Mouse (Mus musculus): Measurements from ENCODE around the gene Gm609.
"Not testable (repeated sequence)": the region's sequence is repeated elsewhere in the genome, so short reads cannot be mapped to it uniquely, and the experiment has no call there.

The Gm609 gene

DNA sequence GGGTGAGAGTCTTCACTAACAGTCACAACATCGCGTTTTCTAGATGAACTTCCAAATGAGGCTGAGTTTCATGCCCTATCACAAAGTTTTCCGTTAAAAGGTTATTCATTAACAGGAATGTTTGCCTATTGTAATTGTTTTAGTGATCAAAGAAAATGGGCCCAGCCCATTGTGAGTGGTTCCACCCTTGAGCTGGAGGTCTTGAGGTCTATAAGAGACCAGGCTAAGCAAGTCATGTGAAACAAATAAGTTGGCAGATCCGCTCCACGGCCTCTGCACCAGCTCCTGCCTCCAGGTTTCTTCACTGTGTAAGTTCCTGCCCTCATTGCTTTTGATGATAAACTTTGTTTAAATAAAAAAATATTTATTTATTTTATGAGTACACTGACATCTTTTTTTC, at the start of gene Gm609:
TSS of gene Gm609 (minus strand) at position 43 of the 400 bp plus-strand sequence.
- no peak for DNase-seq (ENCODE audit: extremely low read depth, low read depth)

GRCm38 (mm10) chr16:45542108-45542507, 49.3 kb upstream of the Gm609 start:
- DNase-seq (ENCODE audit: extremely low read depth, low read depth): no peak

DNA sequence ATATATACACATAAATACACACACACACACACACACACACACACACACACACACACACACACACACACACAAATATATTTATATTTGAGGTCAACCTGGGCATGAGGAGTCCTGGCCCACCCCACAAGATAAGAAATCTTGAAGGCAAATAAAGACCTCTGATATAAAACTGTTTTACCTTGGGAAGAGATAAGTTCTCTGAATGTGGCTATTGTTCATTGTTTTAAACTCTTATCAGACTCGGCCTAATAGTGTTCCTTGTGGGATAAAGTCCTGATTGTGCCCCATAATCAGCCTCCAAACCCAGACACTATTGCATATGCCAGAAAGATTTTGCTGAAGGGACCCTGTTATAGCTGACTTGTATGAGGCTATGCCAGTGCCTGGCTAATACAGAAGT, 45.6 kb upstream of the Gm609 start:
- not testable (repeated sequence) for DNase-seq (ENCODE audit: extremely low read depth, low read depth)

DNA sequence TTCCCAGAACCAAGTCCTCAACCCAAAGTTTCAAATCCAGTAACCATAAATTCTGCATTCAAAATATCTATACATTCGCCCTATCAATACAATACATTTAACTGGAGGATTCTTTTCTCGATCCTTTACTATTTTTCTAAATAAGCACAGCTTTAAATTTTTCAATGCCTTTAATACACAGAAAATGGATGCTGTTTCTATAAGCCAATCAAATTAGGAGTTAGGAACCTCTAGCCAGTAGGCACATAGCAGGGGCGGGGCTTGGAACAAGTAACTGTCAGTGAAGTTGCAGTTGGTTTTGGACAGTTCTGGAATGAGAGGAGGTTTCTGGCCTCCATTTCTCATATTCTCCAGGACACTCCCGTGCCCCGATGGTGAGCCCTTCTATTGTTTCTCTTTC, 42.2 kb upstream of the Gm609 start, which contains the start of gene Slc9c1:
TSS of gene Slc9c1 (plus strand) at position 301 of the 400 bp plus-strand sequence.
- no peak for DNase-seq (ENCODE audit: extremely low read depth, low read depth)

DNA sequence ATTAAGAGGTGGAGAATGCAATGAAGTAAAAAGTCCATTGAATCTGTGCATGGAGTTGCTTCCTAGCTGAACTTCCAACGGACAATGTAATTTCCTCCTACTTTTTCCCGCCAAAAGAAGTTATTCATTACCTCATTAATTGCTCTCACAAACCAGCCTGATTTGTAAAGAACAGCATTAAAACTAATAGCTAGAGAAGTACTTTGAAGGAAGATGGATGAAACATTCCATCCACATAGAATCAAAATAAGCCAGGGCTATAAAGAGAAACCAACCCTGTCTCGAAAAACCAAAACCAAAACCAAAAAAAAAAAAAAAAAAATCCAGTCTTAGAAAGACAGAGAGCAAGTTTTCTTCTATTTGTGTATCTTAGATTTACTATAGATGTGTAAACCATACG, 39.2 kb upstream of the Gm609 start, which contains the start of gene Gm17783:
TSS of gene Gm17783 (minus strand) at position 101 of the 400 bp plus-strand sequence.
- DNase-seq (ENCODE audit: extremely low read depth, low read depth): no peak

GRCm38 (mm10) chr16:45525551-45525950, 32.8 kb upstream of the Gm609 start:
- DNase-seq (ENCODE audit: extremely low read depth, low read depth): no peak

DNA sequence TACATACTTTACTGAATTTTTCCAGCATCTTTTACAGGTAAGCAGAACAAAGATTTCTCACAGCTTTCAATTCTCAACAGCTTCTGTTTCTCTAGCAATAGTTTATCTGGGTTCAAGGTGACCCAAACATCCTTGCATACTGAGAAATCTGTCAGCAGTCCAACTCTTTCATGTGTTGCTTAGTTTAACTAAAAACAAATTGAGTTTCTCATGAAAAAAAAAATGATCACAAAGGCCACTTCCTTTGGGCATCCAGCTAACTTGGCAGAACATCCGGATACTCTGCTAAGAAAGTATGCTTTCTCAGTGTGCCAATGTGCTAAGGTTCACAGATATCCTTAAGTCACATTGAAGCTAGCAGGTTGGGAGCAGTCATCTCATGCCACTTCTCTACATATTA, 2.6 kb upstream of the Gm609 start:
- no peak for DNase-seq (ENCODE audit: extremely low read depth, low read depth)

DNA sequence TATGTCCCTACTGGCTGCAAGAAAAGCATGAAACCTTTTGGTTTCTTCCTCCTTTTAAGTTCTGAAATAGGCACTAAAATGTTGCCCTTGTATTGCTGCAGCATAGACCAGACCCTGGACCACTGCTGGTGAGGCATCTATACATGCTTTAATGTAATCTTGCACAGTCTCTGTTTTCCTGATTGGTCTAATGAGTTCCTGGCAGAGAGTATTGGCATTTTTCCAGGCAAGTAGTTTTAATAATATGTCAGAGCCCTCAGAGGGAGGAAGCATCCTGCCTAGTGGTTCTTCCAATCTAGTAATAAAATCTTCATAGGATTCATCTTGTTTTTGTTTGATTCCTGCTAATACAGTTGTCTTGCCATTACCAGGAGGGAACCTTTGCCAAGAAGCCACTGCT, 15.8 kb downstream of the Gm609 start:
- no peak for DNase-seq (ENCODE audit: extremely low read depth, low read depth)

DNA sequence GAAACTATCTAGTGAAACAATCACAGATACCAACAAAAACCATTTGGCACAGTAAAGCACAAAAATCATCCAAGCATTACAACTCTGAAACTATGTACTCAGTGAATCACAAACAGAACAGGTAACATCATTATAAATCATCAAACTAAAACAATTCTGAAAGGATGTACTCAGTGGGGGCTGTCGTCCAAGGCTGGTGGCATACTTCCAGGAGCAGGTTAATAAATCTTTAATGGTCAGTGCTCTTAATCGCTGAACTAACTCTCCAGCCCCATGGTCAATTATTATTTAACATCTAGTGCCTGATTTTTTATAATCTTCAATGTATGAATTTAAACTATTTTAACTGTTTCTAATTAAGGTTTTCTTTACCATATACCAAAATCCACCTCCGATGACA, 20.9 kb downstream of the Gm609 start:
- not testable (repeated sequence) for DNase-seq (ENCODE audit: extremely low read depth, low read depth)

DNA sequence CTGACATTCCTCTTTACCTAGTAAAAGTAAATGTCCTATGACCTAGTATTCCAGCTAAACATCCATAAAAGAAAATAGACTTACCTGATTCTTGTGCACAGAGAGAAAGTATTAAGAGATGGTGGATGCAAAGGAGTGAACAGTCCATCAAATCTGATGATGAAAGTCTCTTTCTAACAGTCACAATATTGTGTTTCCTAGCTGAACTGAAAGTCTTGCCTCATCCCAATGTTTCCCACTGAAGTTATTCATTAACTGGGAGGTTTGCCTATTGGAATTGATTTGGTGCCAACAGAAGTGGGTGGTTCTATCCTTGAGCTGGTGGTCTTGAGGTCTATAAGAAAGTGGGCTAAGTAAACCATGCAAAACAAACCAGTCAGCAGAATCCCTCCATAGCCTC, 38.0 kb downstream of the Gm609 start:
- no peak for DNase-seq (ENCODE audit: extremely low read depth, low read depth)

DNA sequence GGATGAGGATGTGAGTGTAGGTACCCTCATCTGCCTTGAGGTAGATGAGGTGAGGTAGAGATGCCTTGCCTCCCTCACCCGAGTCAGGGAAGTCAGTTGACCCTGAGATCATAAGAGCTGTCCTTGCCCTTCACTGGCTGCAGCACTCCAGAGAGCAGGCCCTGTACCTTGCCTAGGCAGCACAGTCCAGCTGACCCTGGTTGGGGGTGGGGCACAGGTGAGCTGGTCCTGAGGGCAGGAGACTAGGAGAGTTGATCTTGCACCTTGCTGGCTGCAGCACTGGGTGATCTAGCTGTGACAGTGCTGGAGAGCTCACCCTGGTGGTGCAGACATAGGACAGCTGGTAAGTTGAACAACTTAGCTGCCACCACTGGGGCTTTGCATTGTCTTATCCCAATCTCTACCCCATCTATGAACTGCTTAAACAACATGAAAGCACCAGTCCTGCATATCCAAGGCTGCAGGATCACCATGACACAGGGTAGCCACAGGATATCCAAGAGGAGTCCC, 55.5 kb downstream of the Gm609 start:
- DNase-seq (ENCODE audit: extremely low read depth, low read depth): no peak

DNA sequence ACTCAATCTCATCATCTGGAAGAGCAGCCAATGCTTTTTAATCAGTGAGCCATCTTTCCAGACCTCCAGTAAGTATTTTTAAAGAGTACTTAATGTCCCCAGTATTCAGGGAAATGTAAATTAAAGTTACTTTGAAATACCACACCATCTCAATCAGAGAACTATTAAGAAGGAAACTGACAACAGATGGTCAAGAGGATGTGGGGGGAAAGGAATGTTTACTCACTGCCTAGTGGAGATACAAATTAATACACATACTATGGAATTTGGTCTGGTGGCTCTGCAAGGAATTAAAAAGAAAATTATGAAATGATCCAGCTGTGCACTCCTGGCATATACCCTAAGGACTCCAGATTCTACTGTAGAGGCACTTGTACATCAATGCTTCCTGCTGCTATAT, 57.2 kb downstream of the Gm609 start:
- no peak for DNase-seq (ENCODE audit: extremely low read depth, low read depth)

GRCm38 (mm10) chr16:45427651-45428050, 65.1 kb downstream of the Gm609 start:
- DNase-seq (ENCODE audit: extremely low read depth, low read depth): no peak

DNA sequence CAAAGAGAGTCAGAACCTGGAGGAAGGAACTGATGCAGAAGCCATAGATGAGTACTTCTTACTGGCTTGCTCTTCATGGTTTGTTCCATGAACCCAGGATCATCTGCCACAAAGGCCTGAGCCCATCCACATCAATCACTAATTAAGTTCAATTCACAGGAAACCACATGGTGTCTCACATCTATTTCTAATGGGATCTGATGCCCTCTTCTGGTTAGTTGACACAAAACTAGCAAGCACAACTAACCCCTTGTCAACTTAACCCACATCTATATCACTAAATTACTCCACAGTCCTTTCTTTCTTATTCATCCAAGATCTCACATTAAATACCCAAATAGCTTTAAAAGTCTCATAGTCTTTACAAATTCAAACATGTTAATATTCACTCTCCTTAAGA, 79.3 kb downstream of the Gm609 start:
- no peak for DNase-seq (ENCODE audit: extremely low read depth, low read depth)

DNA sequence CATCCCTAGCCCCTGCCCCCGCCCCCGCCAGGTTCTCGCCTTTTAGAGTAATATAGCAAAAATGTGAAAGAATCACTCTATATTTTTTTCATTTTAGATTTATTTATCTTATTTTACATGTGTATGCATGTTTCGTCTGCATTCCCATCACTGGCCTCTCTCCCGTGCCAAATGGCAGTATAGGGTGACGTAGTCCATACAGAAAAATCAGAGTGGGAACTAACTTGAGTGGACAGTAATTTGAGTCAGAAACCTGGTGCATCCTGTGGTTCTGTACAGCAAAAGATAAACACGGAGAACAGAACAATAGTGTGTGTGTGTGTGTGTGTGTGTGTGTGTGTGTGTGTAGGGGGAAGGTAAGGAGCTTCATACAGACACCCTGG, 83.7 kb downstream of the Gm609 start:
- DNase-seq (ENCODE audit: extremely low read depth, low read depth): not testable (repeated sequence)

DNA sequence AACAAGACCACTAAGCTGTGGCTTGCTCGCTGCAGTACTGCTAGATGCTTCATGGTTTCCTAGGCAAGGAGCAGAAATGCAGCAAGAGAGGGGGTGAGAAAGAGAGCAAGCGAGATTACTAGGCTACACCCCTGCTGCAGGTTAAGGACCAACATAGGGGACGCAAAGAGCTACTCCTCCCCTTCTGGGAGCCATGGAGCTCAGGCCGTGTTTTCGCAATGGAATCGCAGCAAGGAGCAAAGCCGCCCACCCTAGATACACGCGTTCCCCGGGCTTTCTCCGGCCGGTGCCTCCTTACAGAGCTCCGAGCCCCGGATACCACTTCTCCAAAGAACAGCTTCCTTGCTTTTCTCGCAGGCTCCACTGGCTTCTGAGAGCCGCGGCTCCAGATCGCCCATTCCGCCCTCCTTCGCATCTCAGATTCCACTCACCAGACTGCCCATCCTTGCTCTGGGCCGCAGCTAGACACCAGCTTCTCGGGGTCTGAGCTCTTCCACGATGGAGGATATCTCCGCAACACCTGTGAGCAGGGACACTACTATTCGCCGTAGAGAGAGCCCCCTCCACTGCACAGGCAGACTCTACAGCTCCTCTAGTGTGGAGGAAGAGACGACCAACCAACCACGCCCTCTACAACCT, 84.2 kb downstream of the Gm609 start, which contains the start of gene Cd200:
TSS of gene Cd200 (minus strand) at position 629 of the 639 bp plus-strand sequence.
- DNase-seq (ENCODE audit: extremely low read depth, low read depth): no peak

DNA sequence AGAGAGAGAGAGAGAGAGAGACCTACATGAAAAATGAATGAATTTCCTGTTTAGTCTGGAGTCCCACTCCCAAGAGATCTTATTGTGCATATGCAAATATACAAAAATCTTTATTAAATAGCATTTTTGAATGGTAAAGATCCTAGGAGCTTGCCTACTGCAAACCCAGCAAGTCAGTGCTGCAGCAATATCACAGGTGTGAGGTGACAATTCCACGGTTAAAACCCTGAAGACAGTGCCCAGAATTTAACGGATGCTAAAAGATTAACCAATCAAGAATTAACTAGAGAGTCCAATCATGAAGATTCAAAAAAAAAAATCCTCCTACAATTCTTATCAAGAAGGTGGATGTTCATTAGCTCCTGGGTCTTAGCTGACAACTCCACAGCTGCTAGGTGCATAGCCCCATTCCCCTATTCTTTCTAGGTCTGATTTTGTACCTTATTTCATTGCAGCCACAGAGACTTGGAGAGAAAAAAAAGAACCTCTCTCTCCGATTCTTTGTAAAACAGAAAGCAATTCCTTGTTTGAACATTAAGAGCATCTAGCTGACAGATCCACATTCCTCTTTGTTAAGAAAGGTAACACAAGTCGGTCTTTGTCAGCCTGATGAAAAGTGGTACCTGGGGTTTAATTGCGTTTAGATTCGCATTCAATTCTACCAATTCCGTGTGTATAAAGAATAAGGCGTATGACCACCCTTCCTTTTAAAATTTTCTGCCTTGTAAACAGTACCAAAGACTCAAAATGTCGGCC, 84.9 kb downstream of the Gm609 start:
- no peak for DNase-seq (ENCODE audit: extremely low read depth, low read depth)

GRCm38 (mm10) chr16:45407091-45407490, 85.7 kb downstream of the Gm609 start:
- no peak for DNase-seq (ENCODE audit: extremely low read depth, low read depth)

- no peak for DNase-seq (ENCODE audit: extremely low read depth, low read depth)
These were observed 89.8 kb downstream of the Gm609 start for GRCm38 (mm10) chr16:45402951-45403350.

DNA sequence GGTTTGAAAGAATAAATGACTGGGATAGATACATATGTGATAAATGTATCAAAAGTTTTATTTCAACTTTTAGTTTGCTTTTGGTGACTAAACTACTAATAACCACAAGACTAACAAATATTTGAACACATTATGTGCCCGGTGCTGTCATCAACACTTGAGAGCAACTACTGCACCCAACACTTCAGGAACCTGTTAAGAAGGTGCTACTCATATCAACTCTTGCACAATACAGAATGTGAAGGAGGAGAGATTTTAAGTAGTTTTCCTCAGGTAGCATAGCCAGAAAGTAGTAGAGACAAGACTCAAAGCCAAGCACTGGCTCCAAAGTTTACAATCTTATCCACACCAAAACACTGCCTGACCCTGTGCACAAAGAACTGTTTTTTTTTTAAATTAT, 90.7 kb downstream of the Gm609 start:
- DNase-seq (ENCODE audit: extremely low read depth, low read depth): no peak

GRCm38 (mm10) chr16:45399947-45400555, 92.7 kb downstream of the Gm609 start:
- no peak for DNase-seq (ENCODE audit: extremely low read depth, low read depth)

DNA sequence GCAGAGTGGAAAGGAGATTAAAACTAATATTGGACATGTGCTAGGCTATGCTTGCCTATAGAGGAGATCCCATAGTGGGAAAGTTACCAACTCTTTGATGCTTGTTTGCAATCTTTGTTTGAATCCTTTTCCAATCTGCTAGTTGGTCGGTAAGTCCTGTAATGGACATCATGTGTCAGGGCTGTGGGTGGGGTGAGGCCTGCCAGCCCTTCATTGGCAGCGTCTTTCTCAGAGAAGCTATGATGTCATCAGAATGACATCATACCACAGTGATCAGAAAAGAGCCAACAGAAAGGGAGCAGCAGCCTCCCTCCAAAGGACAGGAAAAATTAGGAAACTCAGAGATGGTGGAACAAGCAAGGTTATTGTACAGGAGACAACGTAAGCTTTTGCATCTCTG, 93.4 kb downstream of the Gm609 start:
- no peak for DNase-seq (ENCODE audit: extremely low read depth, low read depth)

Measured in MEL-GATA-1-ER (cell line).